Mouse (Mus musculus) gonadal fat pad, adult 2 months (tissue): ENCODE measurements around the gene Ly75. TPM values are rescaled to one million over a fixed set of nuclear protein-coding genes. Genes with fewer than 3 reads are reported as not detected.
A peak's percentile ranks its signal among the peaks of the same experiment; 100 is the strongest.

Source experiments
- DNase-seq: peaks from one replicate; pipeline ENCODE4 v3.0.0-alpha.2; 2012; ENCODE audit warnings: low read depth
- polyA plus RNA-seq: library from polyadenylated mRNA; depleted of rRNA; stranded (reverse); fragments of >200 nt; gene quantifications from 2 replicates; pipeline ENCODE4 v1.2.3, GENCODE M21; 2012

Ly75 gene
- polyA plus RNA-seq, 1 experiment = 0.28 TPM

DNA sequence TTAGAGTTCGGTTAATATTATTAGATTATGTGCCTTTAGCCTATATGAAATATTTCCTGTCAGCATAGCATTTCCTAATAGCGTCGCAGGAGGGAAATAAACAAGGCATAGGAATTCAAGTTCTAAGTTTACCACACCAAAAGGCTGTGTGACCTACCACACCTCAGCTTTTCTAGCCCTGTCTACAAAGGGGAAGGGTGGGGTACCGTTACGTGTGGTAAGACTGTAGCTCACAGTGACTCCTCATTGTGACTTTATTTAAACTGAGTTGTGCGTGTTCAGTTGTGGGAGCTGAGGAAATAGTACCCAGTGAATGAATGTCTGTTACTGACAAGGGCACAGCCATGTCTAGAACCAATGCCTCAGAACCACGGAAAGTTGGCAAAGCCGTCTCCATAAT, 8.0 kb downstream of the Ly75 start:
- no peak for DNase-seq

DNA sequence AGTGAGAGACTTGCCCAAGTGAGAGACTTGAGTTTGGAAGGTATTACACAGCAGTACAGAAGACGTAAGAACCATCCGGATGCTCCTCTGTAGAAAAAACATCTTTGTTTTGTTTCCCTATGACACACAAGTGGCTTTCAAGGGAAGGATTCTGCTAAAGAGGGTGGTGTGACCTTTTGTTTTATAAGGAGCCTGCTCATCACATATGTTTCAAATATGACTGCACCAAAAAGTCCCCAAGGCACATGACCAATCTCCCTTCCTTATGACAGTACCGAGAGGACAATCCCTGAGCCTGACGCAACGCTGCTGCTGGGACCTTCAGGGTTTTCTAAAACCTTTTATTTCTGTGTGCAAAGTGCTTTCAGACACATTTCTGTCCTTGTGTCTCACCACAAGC, 12.9 kb downstream of the Ly75 start:
- no peak for DNase-seq

DNA sequence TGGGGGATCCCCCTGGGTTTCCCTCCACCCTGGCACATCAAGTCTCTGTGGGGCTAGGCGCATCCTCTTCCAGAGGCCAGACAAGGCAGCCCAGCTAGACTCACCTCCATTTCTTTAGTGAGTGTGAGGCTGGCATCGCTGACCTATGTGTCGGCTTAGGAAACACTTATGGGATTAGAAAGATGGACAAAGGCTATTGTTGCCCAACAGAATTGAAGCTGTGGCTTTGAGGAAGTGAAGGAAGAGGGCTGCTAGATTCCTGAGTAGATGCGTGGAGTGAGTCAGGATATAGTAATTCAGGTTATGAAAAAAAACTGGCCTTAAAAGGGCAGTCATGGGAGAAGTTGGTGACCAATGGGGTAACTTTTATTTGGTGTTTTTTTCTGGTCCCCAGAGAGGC, 13.6 kb downstream of the Ly75 start:
- DNase-seq = no peak

DNA sequence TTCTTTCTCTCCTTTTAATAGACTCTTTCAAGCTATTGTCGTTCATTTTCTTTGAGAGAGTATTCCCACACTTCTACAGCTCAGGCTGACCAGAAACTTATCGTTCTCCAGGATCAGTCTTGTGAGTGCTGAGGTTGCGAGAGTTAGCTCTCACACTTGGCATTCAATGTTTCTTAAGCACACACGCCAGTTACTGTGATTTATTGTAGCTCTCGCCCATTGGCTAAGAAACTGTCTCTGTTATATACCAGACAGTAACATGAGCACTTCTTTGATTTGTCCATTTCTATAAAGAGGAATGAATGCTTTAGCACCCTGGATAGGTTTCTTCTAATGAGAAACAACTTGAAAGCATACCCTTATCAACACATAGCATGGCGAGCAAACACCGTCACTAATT, 15.2 kb downstream of the Ly75 start:
- peak; percentile 78 for DNase-seq

DNA sequence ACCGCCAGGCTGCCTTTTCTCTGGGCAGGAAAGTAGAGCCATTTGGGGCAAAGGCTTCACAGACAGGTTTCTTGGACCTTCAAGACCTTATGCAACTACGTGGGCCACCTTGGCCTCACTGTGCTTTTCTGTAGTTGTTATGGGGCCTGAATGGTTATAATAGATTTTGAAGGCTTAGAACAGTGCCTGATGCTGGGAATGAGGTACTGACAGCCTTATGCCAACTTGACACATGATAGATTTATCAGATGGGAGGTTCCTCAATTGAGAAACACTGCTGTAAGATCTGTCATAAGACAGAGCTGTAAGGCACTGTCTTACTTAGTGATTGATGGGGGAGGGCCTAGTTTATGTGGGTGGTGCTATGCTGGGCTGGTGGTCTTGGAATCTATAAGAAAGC, 15.9 kb downstream of the Ly75 start:
- peak; percentile 77 for DNase-seq

DNA sequence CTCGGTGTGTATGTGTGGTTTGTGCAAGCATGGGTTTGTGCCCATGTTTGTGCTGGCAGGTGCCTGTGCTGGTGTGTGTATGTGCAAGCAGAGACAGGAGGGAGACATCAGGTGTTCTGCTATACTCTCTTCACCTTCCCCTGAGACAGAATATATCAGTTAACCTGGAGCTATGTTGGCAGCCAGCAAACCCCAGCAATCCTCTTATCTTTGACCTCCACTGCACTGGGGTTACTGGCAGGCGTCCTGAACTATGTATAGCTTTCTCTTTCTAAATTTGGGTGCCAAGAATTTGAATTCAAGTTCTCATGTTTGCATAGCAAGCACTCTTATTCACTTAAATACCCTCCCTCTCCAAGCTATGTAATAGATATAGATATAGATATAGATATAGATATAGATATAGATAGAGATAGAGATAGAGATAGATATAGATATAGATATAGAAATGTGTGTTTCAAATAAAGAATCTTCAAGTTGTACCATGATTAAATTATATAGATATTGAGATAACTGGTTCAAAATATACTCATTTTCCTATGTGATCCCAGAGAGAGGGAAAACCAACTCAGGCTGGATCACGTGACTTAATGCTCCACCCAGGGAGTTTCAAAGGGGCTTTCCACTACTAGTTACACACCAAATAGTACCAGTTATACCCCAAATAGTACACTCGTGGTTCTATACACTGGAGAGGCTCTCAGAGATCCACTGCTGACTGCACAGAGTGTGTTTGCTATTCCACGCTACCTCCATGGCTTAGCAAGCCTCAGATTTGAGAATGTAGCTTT, 17.1 kb downstream of the Ly75 start:
- no peak for DNase-seq

DNA sequence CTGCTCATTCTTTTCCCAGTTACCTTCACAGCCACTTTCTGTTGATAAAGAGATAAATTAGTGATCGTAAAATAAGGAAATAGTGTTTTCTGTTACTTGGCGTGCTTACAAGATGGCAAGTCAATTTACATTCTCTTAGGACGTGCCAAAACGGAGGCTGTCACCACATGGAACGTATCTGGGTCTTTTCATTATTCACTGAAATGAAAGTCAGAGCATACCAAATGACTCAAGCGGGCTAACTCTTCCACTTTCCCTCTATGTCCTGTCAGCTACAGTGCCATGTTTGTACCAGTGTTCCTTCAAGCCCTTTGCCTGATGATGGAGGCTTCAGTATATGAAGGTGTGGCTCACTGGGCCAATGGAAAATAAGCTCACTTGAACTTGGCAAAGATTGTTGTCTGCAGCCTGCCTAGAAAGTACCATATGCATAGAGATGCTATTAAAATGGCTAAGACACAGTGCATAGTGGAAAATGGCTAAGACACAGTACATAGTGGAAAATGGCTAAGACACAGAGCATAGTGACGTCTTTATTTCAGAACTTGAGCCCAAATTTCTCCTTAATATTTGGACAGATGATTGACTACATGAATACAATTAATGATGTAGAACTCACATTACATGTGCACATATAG, 17.8 kb downstream of the Ly75 start:
- DNase-seq = no peak

DNA sequence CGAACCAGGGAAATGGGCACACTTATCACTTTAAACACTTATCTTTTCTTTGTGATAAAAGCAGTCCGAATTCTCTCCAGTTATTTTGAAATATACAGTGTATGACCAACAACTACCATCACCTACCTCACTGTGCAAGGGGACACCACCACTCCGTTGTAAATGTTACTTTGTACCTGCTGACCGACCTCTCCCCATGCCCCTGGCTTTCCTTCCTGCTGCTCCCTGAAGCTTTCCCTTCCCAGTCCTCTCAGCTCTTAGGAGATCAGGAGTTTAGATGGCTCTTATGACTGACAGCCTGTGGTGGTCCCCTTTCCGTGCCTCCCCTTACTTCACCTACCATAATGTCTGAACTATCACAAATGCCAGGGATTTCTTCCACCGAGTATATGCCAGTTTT, 21.0 kb downstream of the Ly75 start:
- DNase-seq = no peak

DNA sequence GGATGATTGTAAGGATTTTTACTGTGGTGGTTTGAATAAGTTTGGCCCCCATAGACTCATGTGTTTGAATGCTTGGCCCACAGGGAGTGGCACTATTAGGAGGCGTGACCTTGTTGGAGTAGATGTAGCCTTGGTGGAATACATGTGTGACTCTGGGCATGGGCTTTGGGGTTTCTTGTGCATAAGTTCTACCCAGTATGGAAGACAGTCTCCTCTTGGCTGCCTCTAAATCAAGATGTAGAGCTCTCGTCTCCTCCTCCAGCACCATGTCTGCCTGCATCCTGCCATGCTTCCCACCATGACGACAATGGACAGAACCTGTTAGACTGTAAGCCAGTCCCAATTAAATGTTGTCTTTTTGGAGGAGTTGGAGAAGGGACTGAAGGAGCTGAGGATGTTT, 23.3 kb downstream of the Ly75 start:
- DNase-seq = no peak

DNA sequence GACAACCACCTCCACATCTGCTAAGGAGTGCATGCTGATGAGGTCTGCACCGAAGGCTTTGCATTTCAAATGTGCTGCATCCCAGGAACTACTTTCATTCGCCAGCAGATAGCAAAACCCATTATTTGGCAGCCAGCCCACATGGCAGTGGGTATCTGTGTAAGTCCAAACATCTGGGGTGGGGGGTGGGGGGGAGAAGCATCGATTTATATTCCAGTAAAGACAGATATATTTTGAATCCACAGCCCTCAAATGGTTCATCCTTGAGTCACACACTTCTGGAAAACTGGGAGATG, 27.8 kb downstream of the Ly75 start:
- DNase-seq = no peak

DNA sequence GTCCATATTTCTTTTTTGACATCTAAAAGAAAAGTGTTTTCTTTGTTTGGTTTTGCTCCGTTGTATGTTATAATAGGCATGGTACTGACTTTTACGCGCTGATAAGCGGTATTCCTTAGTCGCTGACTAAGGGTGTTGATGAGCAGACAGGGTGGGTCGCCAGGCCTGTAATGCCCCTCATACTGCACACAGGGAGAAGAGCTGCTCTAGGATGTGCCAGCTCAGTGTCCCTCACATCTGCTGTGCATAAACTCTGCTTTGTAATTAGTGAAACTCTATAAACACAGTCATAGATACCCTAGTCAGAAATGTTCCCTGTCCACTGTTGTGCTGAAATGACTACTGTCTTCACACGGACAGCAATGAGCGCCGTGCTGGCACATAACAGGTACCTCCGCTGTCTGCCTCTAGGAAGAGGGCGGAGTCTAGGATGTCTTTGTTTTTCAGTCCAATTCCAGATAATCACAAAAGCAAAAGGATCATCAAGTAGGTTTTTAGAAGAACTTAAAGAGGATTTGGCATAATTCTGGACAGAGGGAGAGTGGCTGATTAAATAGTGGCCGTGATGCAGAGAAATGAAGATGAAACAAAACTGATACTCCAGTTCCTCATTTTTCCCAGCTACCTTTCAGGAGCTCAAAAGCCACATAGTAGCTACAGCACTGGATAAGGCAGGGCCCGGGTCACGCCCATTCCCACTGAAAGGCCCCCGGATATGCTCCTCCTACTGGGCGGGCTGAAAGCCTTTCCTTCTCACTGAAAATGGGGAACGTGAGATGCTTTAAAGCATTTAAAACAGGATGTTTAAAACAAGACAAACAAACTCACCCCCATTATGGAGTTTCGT, 28.3 kb downstream of the Ly75 start:
- DNase-seq = no peak

DNA sequence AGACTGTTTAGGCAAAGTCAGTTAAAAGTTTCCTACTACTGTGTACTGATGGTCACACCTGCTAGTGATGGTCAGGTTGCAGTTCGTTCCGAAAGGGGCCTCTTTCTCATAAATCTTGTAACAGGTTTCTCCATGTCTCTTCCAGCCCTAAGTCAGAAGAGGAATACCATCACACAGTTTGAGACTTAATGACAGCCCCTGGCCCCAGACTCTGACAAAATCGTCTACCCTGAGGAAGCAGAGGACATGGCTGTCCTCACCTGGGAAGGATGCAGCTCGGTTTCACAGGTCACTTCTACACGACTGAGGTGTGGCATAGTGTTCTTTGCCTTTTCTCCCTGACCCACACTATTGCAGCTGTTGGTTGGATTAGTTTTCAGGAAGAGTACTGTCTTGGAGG, 30.8 kb downstream of the Ly75 start:
- DNase-seq = no peak

DNA sequence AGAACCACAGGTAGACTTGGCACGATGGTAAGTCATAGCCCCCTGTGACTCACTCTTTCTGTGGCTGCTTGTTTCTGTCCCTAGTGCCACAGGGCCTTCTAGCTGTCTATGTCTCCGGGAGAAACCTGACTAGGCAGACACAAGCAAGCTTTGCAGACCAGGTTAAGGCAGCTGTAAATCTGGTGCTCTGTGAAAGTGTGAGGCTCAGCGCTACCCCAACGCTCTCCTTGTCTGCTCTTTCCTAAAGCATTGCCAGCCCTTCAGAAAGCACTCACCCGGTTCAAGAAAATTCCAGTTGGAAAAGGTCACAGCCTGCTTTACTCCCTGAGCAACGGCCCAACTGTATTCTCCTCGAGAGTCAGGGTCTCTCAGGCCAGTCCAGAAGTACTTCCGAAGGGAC, 31.3 kb downstream of the Ly75 start:
- no peak for DNase-seq

DNA sequence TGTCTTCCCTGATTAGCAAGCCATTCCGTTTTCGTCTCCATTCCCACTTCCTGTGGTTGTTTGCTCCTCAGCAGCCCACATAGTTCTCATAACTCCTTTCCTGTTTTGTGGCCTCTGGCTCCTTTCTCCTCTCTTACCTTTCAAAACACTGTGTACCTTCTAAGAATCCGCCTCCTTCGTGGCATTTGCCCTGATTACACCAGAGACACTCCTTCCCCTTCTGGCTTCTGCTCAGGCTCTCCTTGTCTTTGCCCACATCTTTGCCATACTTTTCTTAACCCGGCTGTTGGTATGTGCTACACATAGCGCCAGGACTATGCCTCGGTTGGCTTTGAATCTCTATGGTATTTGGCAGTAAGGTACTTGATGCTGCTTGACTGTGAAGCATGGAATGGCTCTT, 35.2 kb downstream of the Ly75 start:
- peak; percentile 92 for DNase-seq

DNA sequence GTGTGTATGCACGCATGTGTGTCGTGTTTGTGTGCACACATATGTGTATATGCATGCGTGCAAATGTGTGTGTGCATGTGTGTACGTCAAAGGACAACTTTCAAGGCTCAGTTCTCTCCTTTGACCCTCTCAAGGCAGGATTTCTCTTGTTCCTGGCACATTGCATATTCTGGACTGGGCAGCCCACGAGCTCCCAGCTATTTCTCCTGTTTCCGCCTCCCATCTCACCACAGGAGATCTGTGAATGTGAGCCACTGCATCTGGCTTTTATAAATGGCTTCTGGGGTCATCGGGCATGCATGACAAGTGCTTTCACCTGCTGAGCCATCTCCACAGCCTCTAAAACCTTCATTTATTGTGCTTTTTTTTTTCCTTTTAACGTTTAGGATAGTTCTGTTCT, 36.6 kb downstream of the Ly75 start:
- DNase-seq = no peak

DNA sequence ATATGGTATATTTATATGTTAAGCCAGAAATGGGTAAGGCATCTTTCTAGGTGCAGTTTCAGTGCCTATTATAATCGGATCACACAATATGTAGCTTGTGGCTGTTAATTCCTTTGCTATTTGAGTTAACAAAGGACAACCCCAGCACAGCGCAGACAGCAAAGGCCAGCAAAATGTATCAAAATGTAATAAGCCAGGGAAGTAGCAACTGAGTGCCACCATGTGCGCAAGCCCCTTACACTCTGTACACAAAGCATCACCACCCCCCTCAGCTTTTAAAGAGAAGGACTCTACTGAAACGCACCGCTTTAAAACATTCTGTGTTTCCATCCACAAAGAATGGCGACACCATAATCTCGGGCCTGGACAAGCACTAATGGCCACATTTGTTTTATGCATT, 37.4 kb downstream of the Ly75 start:
- no peak for DNase-seq

DNA sequence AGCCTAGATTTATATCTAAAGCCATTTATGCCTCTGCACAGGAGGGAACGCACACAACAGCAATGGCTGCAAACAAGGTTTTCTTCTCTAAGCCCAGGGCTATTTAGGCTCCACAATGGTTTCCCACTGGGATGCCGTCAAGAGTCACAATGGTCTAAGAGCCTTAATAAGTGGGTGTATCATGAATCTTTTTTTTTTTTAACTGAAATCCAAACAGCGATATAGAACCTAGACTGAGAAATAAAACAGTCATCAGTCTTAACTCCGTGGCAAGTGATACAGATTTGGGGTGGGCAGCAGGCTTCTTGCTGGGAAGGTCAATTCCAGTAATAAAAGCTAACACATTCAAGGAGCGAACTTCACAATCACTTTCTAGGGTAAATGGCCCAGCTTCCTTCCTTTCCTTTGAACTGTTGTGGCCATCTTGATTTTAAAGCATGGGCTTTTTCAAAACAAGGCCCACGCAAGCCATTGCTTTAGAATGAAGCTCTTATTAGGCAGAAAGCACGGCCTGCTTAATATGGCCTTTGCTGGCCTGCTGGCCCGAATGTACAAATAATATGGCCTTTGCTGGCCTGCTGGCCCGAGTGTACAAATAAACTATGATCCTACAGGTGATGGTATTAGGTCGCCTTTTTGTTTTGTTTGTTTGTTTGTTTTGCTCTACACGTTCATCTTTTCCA, 39.4 kb downstream of the Ly75 start:
- no peak for DNase-seq

DNA sequence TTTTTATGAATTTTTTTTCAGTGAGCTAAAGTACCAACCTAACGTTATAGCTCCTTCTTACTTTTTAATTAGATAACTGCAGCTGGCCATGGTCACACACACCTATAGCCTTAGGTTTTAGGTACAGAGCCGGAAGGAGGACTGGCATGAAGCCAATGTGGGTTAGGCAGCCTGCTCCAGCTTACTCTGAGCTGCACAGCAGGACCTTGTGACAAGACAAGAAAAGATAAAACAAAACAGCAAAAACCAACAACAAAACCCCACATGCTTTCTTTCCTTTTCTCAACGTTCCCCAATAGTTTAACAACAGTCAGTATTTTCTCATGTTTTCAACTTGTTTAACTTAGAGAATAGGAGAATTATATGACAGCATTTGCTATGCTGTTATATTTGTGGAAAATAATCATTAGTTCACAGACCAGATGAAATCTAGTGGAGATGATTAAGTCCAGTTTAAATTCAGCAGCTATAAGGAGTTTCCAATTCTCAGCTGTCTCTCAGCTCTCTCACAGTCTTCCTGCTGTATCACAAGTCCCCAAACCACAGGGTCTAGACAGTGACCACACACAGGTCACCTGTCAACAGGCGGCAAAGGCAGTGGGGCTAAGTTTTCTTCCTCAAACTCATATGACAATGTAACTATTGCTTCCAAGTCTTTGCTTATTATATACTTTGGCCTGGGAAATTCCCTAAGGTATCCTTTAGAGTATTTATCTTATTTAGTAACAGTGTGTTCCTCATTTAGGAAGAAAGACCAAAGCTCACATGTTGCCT, 40.8 kb downstream of the Ly75 start:
- DNase-seq = no peak

DNA sequence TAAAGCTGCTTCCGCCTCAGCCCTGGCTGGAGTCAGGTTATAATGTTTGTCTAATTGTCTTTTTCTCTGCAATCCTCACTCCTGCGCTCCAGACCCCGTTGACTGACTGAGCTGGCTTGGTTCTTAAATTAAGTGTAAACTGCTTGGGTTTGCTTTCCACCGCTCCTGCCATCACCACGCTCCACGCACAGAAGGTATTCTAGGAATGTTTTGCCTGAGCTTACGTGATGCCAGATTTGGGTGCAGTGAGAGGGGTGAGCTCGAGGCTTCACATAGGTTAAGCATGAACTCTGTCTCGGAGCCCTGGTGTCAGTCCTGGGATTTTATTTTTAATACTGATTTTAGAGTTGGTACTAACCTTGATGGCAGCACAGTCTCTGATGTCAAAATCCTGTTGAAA, 45.2 kb downstream of the Ly75 start:
- DNase-seq = no peak

DNA sequence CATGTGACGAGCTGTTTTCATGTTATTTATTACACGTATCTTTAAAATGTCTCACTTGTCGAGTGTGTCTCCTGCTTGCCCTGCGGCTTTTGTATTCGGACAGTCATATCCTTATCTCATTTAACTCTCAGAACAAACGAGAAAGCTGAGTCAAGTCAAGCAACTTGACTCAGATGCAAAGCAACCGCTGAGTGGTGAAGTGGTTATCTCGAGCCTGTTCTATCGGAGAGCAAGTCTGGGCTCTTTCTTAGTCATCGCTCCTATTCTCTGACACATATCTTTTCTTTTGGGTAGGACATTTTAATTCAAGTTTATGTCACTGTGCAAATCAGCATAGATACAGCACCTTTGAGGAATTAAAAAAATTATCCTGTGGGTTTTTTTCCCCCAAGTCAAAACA, 54.5 kb downstream of the Ly75 start:
- DNase-seq = no peak

DNA sequence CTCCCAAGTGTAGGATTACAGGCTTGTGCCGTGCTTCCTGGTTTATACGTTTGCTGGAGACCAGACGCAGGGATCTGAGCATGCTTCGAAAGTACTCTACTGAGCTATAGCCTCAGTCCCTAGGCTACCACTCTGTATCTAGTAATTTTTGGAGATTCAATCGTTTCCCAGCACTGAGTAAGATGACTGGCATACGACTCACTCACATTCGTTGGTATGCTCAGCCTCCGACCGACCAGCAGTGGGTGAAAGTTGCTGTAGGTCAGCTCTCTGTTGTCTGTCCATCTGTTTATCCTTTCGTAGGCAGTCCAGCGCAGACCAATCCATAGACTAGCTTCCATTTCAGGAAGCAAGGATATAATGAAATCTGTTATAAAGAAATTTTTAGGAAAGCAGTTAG, 55.5 kb downstream of the Ly75 start:
- DNase-seq = no peak

DNA sequence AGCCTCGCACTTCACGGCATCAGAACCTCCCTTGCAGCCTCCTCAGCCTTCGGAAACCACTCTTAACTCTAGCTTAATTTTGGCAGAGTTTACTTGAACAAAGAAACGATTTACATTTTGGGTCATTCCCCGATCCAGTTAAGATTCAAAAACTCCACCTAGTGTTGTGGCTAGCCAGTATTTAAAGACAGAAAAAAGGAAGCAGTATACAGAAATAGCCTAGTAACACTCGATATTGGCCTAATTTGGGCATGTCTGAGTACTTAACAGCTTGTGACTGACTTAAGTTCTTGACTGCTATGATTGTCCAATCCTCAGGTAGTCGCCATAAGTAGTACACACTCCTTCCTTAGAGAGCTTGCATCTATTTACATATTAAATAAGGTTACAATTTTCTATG, 56.2 kb downstream of the Ly75 start:
- DNase-seq = no peak
